Mouse (Mus musculus) 3134 (cell line): ENCODE results near the gene Fli1.

Source experiments
- DNase-seq: peaks from one replicate; pipeline ENCODE4 v3.0.0-alpha.2; 2011; ENCODE audit warnings: low spot score; ENCODE audit not compliant: insufficient read length; ENCODE audit errors: extremely low read depth

Gene Fli1

GRCm38 (mm10) chr9:32550541-32550940 lies 7.9 kb upstream of the Fli1 start:
- no peak for DNase-seq

DNA sequence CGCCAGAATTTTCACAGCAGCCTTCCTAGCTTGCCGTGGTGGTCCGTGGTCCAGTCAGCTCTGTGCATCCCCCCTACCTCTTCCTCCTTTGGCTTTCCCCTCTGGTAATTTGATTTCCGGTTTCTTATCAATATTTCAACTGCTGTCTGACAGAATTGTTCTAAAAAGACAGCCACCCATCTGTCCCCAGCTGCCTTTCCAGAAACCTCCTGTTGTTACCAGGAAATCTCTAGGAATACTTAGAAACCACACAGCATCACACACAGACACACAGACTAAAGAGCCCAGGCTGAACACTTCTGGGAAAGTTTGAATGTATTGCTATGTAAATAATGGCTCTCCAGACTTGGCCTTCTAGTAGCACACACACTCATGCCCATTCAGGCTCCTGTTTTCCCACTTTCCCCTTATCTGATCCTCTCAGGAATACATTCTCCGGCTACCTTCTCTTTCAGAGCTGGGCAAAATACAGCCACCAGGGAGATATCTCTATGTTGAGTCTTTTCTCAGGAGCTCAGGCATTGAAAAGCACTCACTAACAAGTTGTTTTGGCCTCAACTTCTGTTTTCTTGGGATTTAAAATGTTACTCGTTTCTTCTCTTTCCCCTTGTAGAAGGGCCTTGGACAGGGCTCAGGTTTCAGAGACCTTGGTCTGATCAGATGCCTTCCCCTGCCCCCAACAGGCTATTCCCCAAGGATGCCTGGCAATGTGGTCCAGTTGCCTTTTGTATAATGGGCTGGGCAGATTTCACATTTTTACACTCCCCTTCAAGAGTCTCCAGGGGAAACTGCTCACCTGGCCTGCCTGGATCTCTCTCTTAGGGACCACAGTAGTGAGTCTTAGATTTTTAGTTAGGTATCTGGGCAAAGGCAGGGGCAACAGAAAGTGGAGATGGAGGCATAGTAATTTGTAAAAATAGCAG lies 7.1 kb upstream of the Fli1 start:
- no peak for DNase-seq

DNA sequence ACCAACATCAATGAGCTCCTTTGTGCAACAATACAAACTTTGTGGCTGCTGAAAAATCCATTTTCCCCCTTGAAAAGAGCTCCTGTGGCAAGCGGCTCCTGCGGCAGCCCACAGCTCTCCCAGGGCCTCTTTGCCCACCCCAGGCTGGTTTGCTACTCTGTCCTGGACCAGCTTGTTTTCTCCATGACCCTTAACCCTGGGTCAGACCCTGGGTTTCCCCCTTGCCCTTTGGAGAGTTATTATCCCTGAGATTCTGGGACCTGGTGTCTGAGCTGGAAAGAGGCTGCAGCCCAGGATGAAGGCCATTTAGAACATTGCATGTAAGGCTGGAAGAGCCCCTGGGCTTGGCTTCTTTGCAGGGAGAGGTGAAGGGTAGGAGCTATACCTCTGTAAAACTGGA lies 4.1 kb upstream of the Fli1 start:
- no peak for DNase-seq

DNA sequence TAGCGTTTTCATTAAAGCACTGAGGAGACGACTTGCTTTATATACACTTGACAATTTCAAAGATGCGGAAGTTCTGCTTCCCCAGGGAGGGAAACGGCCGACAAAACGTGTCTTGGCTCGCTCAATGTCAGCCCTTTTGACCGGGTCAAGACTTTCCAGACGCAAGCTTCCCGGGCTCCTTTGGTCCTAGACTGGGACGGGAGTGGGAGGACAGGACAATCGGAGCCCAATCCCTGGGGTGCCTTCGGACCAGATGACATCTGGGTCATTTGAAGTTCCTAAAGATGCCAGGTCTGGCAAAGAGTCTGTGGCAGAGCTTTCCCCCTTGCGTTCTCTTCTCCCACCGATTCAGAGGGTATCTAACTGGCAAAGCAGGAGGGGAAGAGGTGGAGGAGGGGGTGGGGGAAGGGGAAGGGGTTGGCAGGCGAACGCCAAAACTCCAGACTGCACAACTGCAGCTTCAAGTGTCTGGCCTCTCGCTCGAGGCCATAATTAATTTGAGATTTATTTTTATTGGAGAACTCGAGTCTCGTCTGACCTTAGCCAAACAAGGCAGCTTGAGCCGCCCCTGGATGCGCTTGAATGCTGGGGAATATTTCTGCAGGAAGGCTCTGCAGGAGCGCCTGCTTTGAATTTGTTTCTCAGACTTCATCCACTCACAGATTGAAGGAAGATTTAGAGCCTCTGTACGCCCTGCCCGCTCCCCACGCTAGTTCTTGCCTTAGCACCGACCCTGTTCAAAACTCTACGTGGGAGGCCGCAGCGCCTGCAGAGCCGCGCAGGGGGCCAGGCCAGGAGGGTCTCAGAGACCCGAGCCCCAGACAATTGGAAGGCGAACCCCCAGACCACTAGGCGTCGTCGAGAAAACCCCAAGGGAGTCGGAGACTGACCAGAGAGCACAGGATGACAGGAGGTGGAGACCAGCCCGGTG lies 2.3 kb upstream of the Fli1 start:
- DNase-seq: no peak

DNA sequence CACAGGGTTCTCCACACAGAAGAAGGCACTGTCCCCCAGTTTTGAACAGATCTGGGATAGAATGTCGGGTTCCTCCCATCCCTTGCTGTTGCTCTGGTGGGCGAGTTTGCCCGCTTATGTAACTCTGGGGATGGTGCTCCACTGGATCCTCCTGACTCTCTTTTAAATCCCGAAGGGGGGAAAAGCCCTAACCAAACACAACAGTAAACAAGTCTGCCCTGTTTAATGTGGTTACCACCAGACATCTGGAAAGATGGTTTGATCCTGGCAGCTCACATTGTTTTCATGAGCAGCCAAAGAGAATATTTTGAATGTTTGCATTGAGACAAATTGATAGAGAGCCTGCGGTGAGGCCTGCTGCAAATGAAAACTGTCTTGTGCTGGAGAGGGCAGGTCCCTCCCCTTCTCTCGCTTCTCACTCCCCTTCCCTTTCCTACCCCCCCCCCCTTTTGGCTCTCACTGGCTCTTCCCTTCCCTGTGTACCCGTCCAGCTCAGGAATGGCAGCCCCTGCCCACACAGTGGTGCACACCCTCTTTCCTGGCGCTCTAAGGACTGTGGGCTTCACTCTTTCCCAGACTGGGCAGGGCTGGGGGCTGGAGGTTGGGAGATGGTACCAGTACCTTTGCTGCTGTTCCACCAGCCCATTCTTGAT lies 1.4 kb upstream of the Fli1 start:
- DNase-seq: no peak

DNA sequence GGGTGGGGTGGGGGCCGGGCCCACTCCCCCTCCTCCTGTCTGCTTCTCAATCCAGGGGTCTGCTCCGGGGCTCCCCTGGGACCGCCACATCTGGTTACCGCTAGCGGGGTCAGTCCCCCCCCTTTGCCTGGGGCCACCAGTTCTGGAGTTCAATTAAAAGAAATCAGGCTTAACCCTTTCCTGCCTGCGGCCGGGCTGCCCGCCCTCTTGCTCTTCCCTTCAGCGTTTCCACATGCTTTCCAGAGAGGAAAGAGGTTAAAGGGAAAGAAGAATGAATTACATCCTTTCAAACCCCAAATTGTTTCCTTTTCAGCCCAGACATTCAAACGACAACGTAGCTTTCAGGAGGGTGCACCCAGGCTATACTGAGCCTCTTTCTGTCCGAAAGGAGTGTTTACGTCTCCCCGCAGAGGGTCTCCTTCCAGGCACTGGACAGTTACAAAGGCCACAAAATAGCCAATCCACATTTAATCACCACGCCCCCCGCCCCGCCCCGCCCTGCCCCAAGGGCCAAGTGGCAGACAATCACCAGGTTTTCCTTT lies 450 bp upstream of the Fli1 start:
- DNase-seq: no peak

DNA sequence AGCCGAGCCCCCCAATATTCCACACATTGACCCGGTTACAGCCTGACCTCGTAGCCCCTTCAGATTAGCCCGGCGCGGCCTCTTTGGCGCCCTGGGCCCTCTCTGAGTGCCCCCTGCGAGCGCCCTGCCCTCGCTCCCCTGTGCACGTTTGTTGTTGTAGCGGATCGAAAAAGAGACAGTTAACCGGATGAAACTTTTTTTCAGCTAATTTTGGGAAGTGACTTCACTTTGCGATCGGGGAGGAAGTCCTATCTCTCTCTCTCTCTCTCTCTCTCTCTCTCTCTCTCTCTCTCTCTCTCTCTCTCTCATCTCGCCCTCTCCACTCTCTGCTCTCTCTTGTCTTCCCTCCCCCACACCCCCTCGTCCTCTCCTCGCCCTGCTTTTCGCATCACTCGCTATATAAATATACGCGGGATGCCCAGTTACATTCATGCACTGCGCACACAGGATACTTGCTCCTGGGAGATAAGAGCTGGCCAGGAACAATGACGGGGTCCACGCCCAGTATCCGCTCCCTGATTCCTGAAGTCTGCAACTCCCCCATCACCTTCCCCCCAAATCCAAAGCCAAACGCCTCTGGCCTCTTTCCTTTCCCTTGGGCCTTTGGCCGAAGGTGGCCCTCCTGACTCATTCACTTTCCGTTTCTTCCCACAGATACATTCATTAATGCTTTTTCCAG lies 1.3 kb downstream of the Fli1 start:
- no peak for DNase-seq

DNA sequence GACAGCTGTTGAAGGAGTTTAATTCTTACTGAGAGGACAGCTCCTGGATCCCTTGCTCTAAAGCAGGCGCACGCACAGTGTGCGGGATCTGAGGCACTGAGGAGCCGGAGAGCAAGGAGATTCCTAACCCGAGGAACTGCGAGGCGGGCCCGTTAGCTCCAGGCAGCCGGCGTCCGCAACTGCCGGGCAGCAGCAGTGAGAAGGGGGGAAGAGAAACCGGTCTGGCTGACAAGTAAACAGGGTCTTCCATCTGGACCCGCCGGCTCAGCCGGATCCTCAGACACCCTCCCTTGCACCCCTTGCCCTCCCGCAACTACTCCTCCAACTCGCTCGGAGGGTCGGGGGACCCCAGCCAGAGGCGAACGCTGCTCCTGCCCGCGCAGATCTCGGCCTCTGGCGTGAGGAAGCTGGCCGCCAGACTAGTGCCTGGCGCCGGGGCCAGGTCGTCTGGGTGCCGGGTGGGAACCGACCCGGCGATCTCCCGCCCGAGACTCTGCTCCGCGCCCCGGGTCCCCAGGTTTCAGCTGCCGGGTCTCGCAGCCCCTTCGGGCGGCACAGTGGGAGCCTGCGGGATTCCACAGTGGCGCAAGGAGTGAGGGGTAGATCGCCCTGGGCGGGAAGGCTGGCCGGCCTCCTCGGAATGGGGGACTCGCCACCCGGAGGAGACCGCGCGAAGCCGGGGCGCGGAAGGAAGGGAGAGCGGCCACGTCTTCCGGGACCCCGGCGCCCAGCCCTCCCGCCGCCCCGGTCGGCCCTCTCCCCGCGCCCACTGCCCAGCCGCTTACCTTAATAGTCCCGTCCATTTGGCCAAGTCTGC lies 2.0 kb downstream of the Fli1 start:
- DNase-seq: no peak

GRCm38 (mm10) chr9:32540061-32540405 lies 2.6 kb downstream of the Fli1 start:
- no peak for DNase-seq

DNA sequence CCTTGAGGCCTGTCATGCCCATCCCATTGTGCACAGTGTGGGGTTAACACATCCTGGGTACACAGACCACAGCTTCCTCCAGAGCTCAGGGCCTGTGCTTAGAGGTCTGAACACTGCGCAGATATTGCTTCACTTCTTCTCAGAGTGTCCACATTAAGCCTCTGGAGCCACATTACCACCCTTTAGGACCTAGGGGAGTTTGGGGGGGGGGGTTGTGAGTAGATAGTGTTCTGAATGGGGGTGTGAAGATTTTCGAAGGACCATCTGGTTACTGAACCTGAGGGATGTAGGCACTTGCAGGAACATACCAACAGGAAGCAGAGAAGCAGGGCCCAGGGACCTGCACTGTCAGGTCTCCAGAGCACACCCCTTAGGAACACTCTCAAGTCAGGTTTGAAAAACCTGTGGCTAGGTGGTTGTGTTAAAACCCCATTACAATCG lies 3.3 kb downstream of the Fli1 start:
- DNase-seq: no peak

- DNase-seq: no peak
These were observed 4.5 kb downstream of the Fli1 start for GRCm38 (mm10) chr9:32538124-32538523.

GRCm38 (mm10) chr9:32537706-32538105 lies 5.0 kb downstream of the Fli1 start:
- DNase-seq: no peak

DNA sequence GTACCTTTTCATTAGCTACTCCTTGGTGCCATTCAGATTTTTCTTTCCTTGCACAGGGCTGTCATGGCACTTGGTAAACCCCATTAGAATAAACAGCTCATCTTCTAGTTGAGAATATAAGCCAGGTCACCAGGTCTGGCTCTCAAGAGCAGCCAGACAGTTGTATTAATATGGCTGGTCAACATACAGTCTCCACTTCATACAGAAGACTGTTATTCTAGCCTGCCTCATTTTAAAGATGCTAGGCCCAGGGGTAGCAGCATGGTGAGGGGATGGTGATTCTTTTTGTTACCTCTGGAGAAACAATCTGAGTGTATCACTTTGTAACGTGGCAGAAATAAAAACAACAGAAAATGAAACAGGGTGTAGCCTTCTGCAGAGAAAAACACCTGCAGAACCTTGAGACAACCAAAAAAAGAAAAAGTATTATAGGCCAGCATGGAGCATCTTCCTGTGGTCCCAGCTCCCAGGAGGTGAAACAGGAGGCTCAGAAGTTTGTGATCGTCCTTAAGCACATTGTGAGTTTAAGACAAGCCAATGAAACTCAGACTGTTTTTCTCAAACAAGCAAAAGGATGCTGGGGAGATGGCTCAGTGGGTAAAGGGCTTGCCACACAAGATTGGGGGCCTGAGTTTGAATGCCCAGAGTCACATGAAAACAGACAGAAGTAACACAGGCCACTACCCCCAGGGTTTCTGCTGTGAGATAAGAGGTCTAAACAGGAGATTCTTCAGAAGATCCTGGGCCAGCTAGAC lies 7.3 kb downstream of the Fli1 start:
- no peak for DNase-seq

- DNase-seq: no peak
These were observed 8.5 kb downstream of the Fli1 start for GRCm38 (mm10) chr9:32534025-32534615.

DNA sequence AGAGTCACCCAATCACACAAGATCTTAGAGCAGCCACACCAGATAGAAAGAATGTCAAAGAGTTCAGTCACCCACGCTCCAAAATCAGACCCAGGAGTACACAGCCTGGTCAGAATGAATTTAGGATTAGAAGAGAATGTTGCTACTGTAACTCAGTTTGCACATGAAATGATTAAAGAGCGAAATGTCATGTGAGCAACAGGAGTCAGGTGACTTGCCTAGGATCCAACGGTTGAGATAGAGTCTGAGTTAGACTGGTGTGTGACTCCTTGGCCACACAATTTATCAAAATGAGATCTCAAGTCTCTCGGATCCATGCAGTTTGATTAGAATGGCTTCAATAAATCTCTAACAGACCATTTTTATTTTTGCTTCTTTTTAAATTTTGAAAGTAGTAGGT lies 11.1 kb downstream of the Fli1 start:
- no peak for DNase-seq

GRCm38 (mm10) chr9:32530975-32531374 lies 11.7 kb downstream of the Fli1 start:
- DNase-seq: no peak

DNA sequence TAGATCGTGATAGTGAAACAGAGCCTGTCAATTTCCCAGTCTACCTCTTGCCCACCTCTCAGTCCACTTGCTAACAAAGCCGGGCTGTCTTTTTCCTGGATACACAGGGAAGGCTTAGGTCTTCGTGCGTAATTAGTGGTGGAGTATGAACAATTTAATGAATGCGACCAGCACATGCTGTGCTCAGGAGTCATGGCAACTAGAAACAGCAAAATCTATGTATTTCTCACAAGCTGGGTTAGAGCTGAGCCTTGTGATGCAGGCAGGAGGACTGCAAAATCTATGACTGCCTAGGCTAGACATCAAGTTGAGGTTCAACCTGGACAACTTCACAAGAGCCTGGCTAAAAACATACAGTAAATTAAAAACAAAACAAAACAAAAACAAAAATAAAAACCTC lies 12.5 kb downstream of the Fli1 start:
- DNase-seq: no peak

DNA sequence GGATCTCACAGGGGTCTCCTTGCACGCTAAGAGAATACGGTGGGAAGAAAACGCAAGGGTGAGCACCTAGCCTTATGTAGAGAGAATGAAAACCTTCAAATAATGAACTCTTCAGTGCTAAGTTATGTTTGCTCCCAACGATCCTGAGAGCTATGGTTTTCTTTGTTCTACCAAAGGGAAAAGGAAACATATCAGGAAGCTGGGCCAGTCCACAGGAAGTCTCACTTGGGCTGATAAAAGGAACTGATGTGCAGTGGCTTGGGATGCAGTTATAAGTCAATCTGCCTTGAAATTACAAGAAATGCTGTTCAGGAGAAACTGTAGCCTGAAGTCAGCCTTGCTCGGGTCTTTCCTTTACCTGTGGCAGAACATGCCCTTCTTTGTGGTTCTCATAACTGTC lies 13.1 kb downstream of the Fli1 start:
- no peak for DNase-seq
